ENCODE assay signal across 8 mouse cellular contexts in genomic region chr17:87202958-87203720, GRCm38 (mm10).
A peak's percentile ranks its signal among the peaks of the same experiment; 100 is the strongest.
DNase-seq lines count a peak whose midpoint lies in the region; ATAC-seq lines count a peak whose summit lies in the region.
"Had no signal": no experiment of that assay in that cellular context is flagged by ENCODE, and none has a peak within 500 bp of the region (broad histone marks: within the 10 kb centered on the region; RNA-seq: fewer than 3 reads in every experiment).

No protein-coding gene starts in this region.

- H3K36me3 ChIP-seq in midbrain, embryonic 10.5 days, result no peaks in the 10 kb centered on the region
- no peaks in the 10 kb centered on the region for H3K36me3 ChIP-seq in midbrain, embryonic 14.5 days (ENCODE audit: control insufficient read depth, insufficient read depth, low read length)
- H3K36me3 ChIP-seq in embryonic facial prominence, embryonic 11.5 days (replicated peaks; ENCODE audit: control insufficient read depth, insufficient read depth, low read depth, low read length), result no peaks in the 10 kb centered on the region
- no peaks in the 10 kb centered on the region for H3K36me3 ChIP-seq in liver, embryonic 13.5 days
- H3K36me3 ChIP-seq in midbrain, embryonic 16.5 days (ENCODE audit: control insufficient read depth, insufficient read depth, low read length), result no peaks in the 10 kb centered on the region

- ATAC-seq in midbrain, embryonic 14.5 days (ENCODE audit: low FRiP score, low TSS enrichment), result no peak
- peak; percentile 56 for ATAC-seq in embryonic facial prominence, embryonic 11.5 days (replicated peaks; ENCODE audit: insufficient number of reproducible peaks, low FRiP score, low TSS enrichment, low read depth)
- ATAC-seq in liver, embryonic 13.5 days (ENCODE audit: low read depth), result peak; percentile 39; the same call in 1 of the 2 replicates
- no peak for ATAC-seq in midbrain, embryonic 16.5 days
- ATAC-seq: hindbrain, embryonic 16.5 days had no signal

- no peak overlapping the region for H3K9ac ChIP-seq in midbrain, embryonic 14.5 days (replicated peaks; ENCODE audit: low read length)
- no peak overlapping the region for H3K9ac ChIP-seq in embryonic facial prominence, embryonic 11.5 days (replicated peaks; ENCODE audit: low read length)
- H3K9ac ChIP-seq in liver, embryonic 13.5 days, result no peak overlapping the region
- H3K9ac ChIP-seq in midbrain, embryonic 16.5 days (ENCODE audit: low read depth, low read length), result no peak overlapping the region

- 51% methylated on average over 5 of the region's 5 CpGs for WGBS in midbrain, embryonic 10.5 days
- WGBS in midbrain, embryonic 14.5 days, result 53% methylated on average over 5 of the region's 5 CpGs
- 21% methylated on average over 5 of the region's 5 CpGs for WGBS in embryonic facial prominence, embryonic 11.5 days
- WGBS in liver, embryonic 13.5 days (ENCODE audit: insufficient replicate concordance), result 20% methylated on average over 5 of the region's 5 CpGs
- 38% methylated on average over 5 of the region's 5 CpGs for WGBS in midbrain, embryonic 16.5 days

- H3K9me3 ChIP-seq in midbrain, embryonic 10.5 days (replicated peaks), result no peaks in the 10 kb centered on the region
- no peaks in the 10 kb centered on the region for H3K9me3 ChIP-seq in midbrain, embryonic 14.5 days (ENCODE audit: control insufficient read depth, low read length)
- no peaks in the 10 kb centered on the region for H3K9me3 ChIP-seq in embryonic facial prominence, embryonic 11.5 days (replicated peaks; ENCODE audit: control insufficient read depth, low read length)
- no peaks in the 10 kb centered on the region for H3K9me3 ChIP-seq in liver, embryonic 13.5 days (replicated peaks)
- H3K9me3 ChIP-seq in midbrain, embryonic 16.5 days (replicated peaks; ENCODE audit: control insufficient read depth, low read length, poor library complexity, severe bottlenecking), result no peaks in the 10 kb centered on the region

- no peak overlapping the region for H3K4me2 ChIP-seq in midbrain, embryonic 14.5 days (ENCODE audit: low read length)
- H3K4me2 ChIP-seq in embryonic facial prominence, embryonic 11.5 days (ENCODE audit: low read depth, low read length), result no peak overlapping the region
- H3K4me2 ChIP-seq in liver, embryonic 13.5 days, result no peak overlapping the region
- H3K4me2 ChIP-seq in midbrain, embryonic 16.5 days (ENCODE audit: low read length), result no peak overlapping the region

- no peaks in the 10 kb centered on the region for H3K27me3 ChIP-seq in midbrain, embryonic 10.5 days (ENCODE audit: low read depth, poor library complexity, severe bottlenecking)
- no peaks in the 10 kb centered on the region for H3K27me3 ChIP-seq in midbrain, embryonic 14.5 days (ENCODE audit: control insufficient read depth, insufficient read depth, low read length)
- H3K27me3 ChIP-seq in embryonic facial prominence, embryonic 11.5 days (ENCODE audit: control insufficient read depth, insufficient read depth, low read length), result no peaks in the 10 kb centered on the region
- no peaks in the 10 kb centered on the region for H3K27me3 ChIP-seq in liver, embryonic 13.5 days
- no peaks in the 10 kb centered on the region for H3K27me3 ChIP-seq in midbrain, embryonic 16.5 days (ENCODE audit: control insufficient read depth, insufficient read depth, low read depth, low read length)

- H3K27ac ChIP-seq in midbrain, embryonic 10.5 days (replicated peaks), result peak overlapping the region; percentile 17; the same call in 1 of the 2 replicates
- no peak overlapping the region for H3K27ac ChIP-seq in midbrain, embryonic 14.5 days (replicated peaks; ENCODE audit: low read depth, low read length)
- peak overlapping the region; percentile 56; the same call in 1 of the 2 replicates for H3K27ac ChIP-seq in embryonic facial prominence, embryonic 11.5 days (replicated peaks; ENCODE audit: low read depth, low read length)
- H3K27ac ChIP-seq in liver, embryonic 13.5 days, result no peak overlapping the region
- no peak overlapping the region for H3K27ac ChIP-seq in midbrain, embryonic 16.5 days (ENCODE audit: low read length)

- no peak for DNase-seq in midbrain, embryonic 10.5 days (ENCODE audit: low spot score)
- DNase-seq in midbrain, embryonic 14.5 days, result no peak
- peak; percentile 51 for DNase-seq in embryonic facial prominence, embryonic 11.5 days (ENCODE audit: low spot score)
- no peak for DNase-seq in liver, embryonic 13.5 days
- peak; percentile 60 for DNase-seq in yolk sac, embryonic 10.5 days (ENCODE audit: low spot score)
- no peak for DNase-seq in gastrocnemius, adult 8-10 months (ENCODE audit: low spot score in 2 of 2)

- H3K4me1 ChIP-seq in midbrain, embryonic 10.5 days, result peaks cover 34% of the 10 kb centered on the region
- peaks cover 13% of the 10 kb centered on the region; the same call in 1 of the 2 replicates for H3K4me1 ChIP-seq in midbrain, embryonic 14.5 days (ENCODE audit: control insufficient read depth, insufficient read depth, low read length)
- peaks cover 5% of the 10 kb centered on the region for H3K4me1 ChIP-seq in embryonic facial prominence, embryonic 11.5 days (ENCODE audit: control insufficient read depth, insufficient read depth, low read length)
- peaks cover 27% of the 10 kb centered on the region for H3K4me1 ChIP-seq in liver, embryonic 13.5 days (replicated peaks)
- peaks cover 5% of the 10 kb centered on the region for H3K4me1 ChIP-seq in midbrain, embryonic 16.5 days (ENCODE audit: control insufficient read depth, insufficient read depth, low read length)

- H3K4me3 ChIP-seq in midbrain, embryonic 10.5 days, result no peak overlapping the region
- no peak overlapping the region for H3K4me3 ChIP-seq in midbrain, embryonic 14.5 days (replicated peaks; ENCODE audit: low read depth, low read length)
- H3K4me3 ChIP-seq in embryonic facial prominence, embryonic 11.5 days (ENCODE audit: low read depth, low read length), result no peak overlapping the region
- no peak overlapping the region for H3K4me3 ChIP-seq in liver, embryonic 13.5 days (replicated peaks)
- H3K4me3 ChIP-seq in midbrain, embryonic 16.5 days (ENCODE audit: low read depth, low read length), result no peak overlapping the region

Comparison
In these comparisons a context has a peak if more than half of its experiments do, and no peak if none do; other contexts are left out.
1. H3K27ac ChIP-seq: peak in midbrain, embryonic 10.5 days (single experiment) and embryonic facial prominence, embryonic 11.5 days (single experiment); none in midbrain, embryonic 14.5 days (single experiment), liver, embryonic 13.5 days (single experiment) and midbrain, embryonic 16.5 days (single experiment).
2. DNase-seq: peak in embryonic facial prominence, embryonic 11.5 days (single experiment) and yolk sac, embryonic 10.5 days (single experiment); none in midbrain, embryonic 10.5 days (single experiment), midbrain, embryonic 14.5 days (single experiment), liver, embryonic 13.5 days (single experiment) and gastrocnemius, adult 8-10 months (0 of 2).
3. ATAC-seq: peak in embryonic facial prominence, embryonic 11.5 days (single experiment) and liver, embryonic 13.5 days (single experiment); none in midbrain, embryonic 14.5 days (single experiment) and midbrain, embryonic 16.5 days (single experiment).